Mouse (Mus musculus): ENCODE results near the gene Cngb1.

Cngb1 gene

GRCm38 (mm10) chr8:95332437-95333199, 26.2 kb upstream of the Cngb1 start:
- DNase-seq (ENCODE audit: low read depth, low spot score): peak; percentile 13
- Histone ChIP-seq H3K36me3 (ENCODE audit: control insufficient read depth, insufficient read depth, low read length, poor library complexity, severe bottlenecking) (peaks cover 4% of the 10 kb centered on the region; the same call in 1 of the 2 replicates), H3K27me3 (ENCODE audit: control insufficient read depth, insufficient read depth, low read length, poor library complexity, severe bottlenecking) (no peaks in the 10 kb centered on the region)

- Histone ChIP-seq H3K36me3 (ENCODE audit: control insufficient read depth, insufficient read depth, low read length, poor library complexity, severe bottlenecking) (peaks cover 6% of the 10 kb centered on the region), H3K27me3 (ENCODE audit: control insufficient read depth, insufficient read depth, low read length, poor library complexity, severe bottlenecking) (no peaks in the 10 kb centered on the region)
- peak; percentile 96 for DNase-seq (ENCODE audit: low read depth, low spot score)
These were observed 25.5 kb upstream of the Cngb1 start, which contains the start of the genes Zfp319 and Usb1 for GRCm38 (mm10) chr8:95331720-95332436. TSS of gene Zfp319 (minus strand) at chr8:95331950. TSS of gene Usb1 (plus strand) at chr8:95332284.

GRCm38 (mm10) chr8:95331156-95331719, 24.9 kb upstream of the Cngb1 start:
- DNase-seq (ENCODE audit: low read depth, low spot score): no peak
- Histone ChIP-seq H3K27me3 (ENCODE audit: control insufficient read depth, insufficient read depth, low read length, poor library complexity, severe bottlenecking) (no peaks in the 10 kb centered on the region), H3K36me3 (ENCODE audit: control insufficient read depth, insufficient read depth, low read length, poor library complexity, severe bottlenecking) (peaks cover 6% of the 10 kb centered on the region)

GRCm38 (mm10) chr8:95330367-95330766, 24.0 kb upstream of the Cngb1 start:
- H3K27me3 ChIP-seq (ENCODE audit: control insufficient read depth, insufficient read depth, low read length, poor library complexity, severe bottlenecking): no peaks in the 10 kb centered on the region
- peaks cover 6% of the 10 kb centered on the region for H3K36me3 ChIP-seq (ENCODE audit: control insufficient read depth, insufficient read depth, low read length, poor library complexity, severe bottlenecking)
- no peak for DNase-seq (ENCODE audit: low read depth, low spot score)

GRCm38 (mm10) chr8:95327866-95328465, 21.6 kb upstream of the Cngb1 start:
- Histone ChIP-seq H3K36me3 (ENCODE audit: control insufficient read depth, insufficient read depth, low read length, poor library complexity, severe bottlenecking) (peaks cover 3% of the 10 kb centered on the region), H3K27me3 (ENCODE audit: control insufficient read depth, insufficient read depth, low read length, poor library complexity, severe bottlenecking) (no peaks in the 10 kb centered on the region)
- no peak for DNase-seq (ENCODE audit: low read depth, low spot score)

- Histone ChIP-seq H3K27me3 (ENCODE audit: control insufficient read depth, insufficient read depth, low read length, poor library complexity, severe bottlenecking) (no peaks in the 10 kb centered on the region), H3K36me3 (ENCODE audit: control insufficient read depth, insufficient read depth, low read length, poor library complexity, severe bottlenecking) (peaks cover 3% of the 10 kb centered on the region)
- no peak for DNase-seq (ENCODE audit: low read depth, low spot score)
These were observed 20.4 kb upstream of the Cngb1 start for GRCm38 (mm10) chr8:95326822-95327221.

GRCm38 (mm10) chr8:95324646-95325045, 18.3 kb upstream of the Cngb1 start:
- Histone ChIP-seq H3K36me3 (ENCODE audit: control insufficient read depth, insufficient read depth, low read length, poor library complexity, severe bottlenecking) (peaks cover 3% of the 10 kb centered on the region), H3K27me3 (ENCODE audit: control insufficient read depth, insufficient read depth, low read length, poor library complexity, severe bottlenecking) (no peaks in the 10 kb centered on the region)
- no peak for DNase-seq (ENCODE audit: low read depth, low spot score)

GRCm38 (mm10) chr8:95323201-95323600, 16.8 kb upstream of the Cngb1 start:
- H3K27me3 ChIP-seq (ENCODE audit: control insufficient read depth, insufficient read depth, low read length, poor library complexity, severe bottlenecking): no peaks in the 10 kb centered on the region
- no peak for DNase-seq (ENCODE audit: low read depth, low spot score)
- peaks cover 2% of the 10 kb centered on the region; the same call in 1 of the 2 replicates for H3K36me3 ChIP-seq (ENCODE audit: control insufficient read depth, insufficient read depth, low read length, poor library complexity, severe bottlenecking)

GRCm38 (mm10) chr8:95320224-95321139, 14.1 kb upstream of the Cngb1 start:
- DNase-seq (ENCODE audit: low read depth, low spot score): peak; percentile 82
- no peaks in the 10 kb centered on the region for H3K36me3 ChIP-seq (ENCODE audit: control insufficient read depth, insufficient read depth, low read length, poor library complexity, severe bottlenecking)
- no peaks in the 10 kb centered on the region for H3K27me3 ChIP-seq (ENCODE audit: control insufficient read depth, insufficient read depth, low read length, poor library complexity, severe bottlenecking)

GRCm38 (mm10) chr8:95315350-95315749, 9.0 kb upstream of the Cngb1 start:
- H3K36me3 ChIP-seq (ENCODE audit: control insufficient read depth, insufficient read depth, low read length, poor library complexity, severe bottlenecking): no peaks in the 10 kb centered on the region
- H3K27me3 ChIP-seq (ENCODE audit: control insufficient read depth, insufficient read depth, low read length, poor library complexity, severe bottlenecking): no peaks in the 10 kb centered on the region
- no peak for DNase-seq (ENCODE audit: low read depth, low spot score)

- no peak for DNase-seq (ENCODE audit: low read depth, low spot score)
- no peaks in the 10 kb centered on the region for H3K36me3 ChIP-seq (ENCODE audit: control insufficient read depth, insufficient read depth, low read length, poor library complexity, severe bottlenecking)
- no peaks in the 10 kb centered on the region for H3K27me3 ChIP-seq (ENCODE audit: control insufficient read depth, insufficient read depth, low read length, poor library complexity, severe bottlenecking)
These were observed 8.3 kb upstream of the Cngb1 start for GRCm38 (mm10) chr8:95314707-95315106.

GRCm38 (mm10) chr8:95313857-95314256, 7.5 kb upstream of the Cngb1 start:
- Histone ChIP-seq H3K27me3 (ENCODE audit: control insufficient read depth, insufficient read depth, low read length, poor library complexity, severe bottlenecking) (no peaks in the 10 kb centered on the region), H3K36me3 (ENCODE audit: control insufficient read depth, insufficient read depth, low read length, poor library complexity, severe bottlenecking) (no peaks in the 10 kb centered on the region)
- DNase-seq (ENCODE audit: low read depth, low spot score): no peak

GRCm38 (mm10) chr8:95312836-95313235, 6.5 kb upstream of the Cngb1 start:
- H3K36me3 ChIP-seq (ENCODE audit: control insufficient read depth, insufficient read depth, low read length, poor library complexity, severe bottlenecking): no peaks in the 10 kb centered on the region
- H3K27me3 ChIP-seq (ENCODE audit: control insufficient read depth, insufficient read depth, low read length, poor library complexity, severe bottlenecking): no peaks in the 10 kb centered on the region
- DNase-seq (ENCODE audit: low read depth, low spot score): peak; percentile 19
